Mouse (Mus musculus): ENCODE data around the gene Elof1. TPM values are rescaled to one million over a fixed set of nuclear protein-coding genes. Genes with fewer than 3 reads are reported as not detected.
A peak's percentile ranks its signal among the peaks of the same experiment; 100 is the strongest.

Elof1 gene
- polyA plus RNA-seq, 1 experiment from 2014 or later = 183 TPM

DNA sequence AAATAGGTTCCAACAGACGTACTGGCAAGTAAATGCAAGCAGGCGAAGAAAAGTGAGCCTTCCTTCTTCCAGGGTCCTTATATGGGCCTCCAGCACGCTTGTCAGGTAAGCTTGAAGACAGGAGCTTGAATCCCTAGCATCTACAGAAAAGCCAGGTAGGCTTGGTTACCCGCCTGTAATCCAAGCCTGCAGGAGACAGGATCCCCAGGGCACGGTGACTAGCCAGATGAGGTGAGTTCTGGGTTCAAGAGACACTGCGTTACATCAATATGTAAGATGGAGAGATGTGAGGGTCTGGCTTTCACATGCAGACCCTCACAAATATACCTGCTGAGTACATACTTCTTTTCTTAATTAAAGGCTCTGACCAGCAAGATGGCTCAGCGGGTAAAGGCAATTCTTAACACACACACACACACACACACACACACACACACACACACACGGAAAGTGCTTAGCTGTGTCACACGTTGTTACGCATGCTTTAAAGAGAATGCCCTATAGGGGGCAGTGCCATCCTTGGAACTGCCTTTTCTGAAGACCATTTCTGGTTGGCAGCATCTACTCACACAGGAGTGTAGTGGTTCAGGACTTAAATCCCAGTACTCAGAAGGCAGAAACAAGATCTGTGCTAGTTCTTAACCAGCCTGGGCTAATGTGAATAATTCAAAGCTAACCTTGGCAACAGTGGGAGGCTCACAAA lies 933 bp upstream of the Elof1 start:
- peaks cover 28% of the 10 kb centered on the region for H3K4me1 ChIP-seq
- WGBS = 40% methylated on average over 10 of the region's 10 CpGs
- H3K36me3 ChIP-seq = peaks cover 10% of the 10 kb centered on the region
- H3K27ac ChIP-seq (replicated peaks) = peak overlapping the region; percentile 81; the same call in 1 of the 2 replicates
- no peaks in the 10 kb centered on the region for H3K9me3 ChIP-seq (replicated peaks)
- peak; percentile 6; the same call in 1 of the 2 replicates for ATAC-seq (ENCODE audit: low FRiP score)
- peak overlapping the region; percentile 71 for H3K9ac ChIP-seq (replicated peaks)
- peaks cover 6% of the 10 kb centered on the region; the same call in 1 of the 2 replicates for H3K27me3 ChIP-seq (replicated peaks)
- peak overlapping the region; percentile 94 for H3K4me3 ChIP-seq (replicated peaks)
- H3K4me2 ChIP-seq = peak overlapping the region; percentile 85

DNA sequence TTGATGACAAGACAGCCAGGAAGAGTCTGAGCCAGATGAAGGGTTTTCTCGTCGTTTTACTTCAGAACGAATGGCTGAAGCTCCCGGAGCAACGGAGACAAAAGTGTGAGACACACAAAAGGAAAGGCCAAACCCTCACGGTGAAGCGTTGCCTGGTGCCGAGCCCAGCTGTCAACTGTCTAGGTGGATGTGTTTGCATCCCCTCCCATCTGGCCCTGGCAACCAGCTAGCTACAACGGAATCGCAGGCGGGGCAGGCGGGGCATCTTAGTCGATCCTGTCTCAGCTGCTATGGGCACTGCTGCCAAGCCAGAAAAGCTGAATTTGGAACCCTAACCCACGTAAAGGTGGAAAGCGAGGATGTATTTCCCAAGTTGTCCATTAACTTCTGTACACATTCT lies 886 bp downstream of the Elof1 start:
- no peak for ATAC-seq (ENCODE audit: low FRiP score)
- Histone ChIP-seq H3K4me2 (peak overlapping the region; percentile 85), H3K36me3 (peaks cover 28% of the 10 kb centered on the region), H3K9ac (replicated peaks) (peak overlapping the region; percentile 89), H3K4me3 (replicated peaks) (peak overlapping the region; percentile 94), H3K9me3 (replicated peaks) (no peaks in the 10 kb centered on the region), H3K27me3 (replicated peaks) (no peaks in the 10 kb centered on the region), H3K27ac (replicated peaks) (peak overlapping the region; percentile 79; the same call in 1 of the 2 replicates), H3K4me1 (peaks cover 28% of the 10 kb centered on the region)
- 13% methylated on average over 15 of the region's 15 CpGs for WGBS

DNA sequence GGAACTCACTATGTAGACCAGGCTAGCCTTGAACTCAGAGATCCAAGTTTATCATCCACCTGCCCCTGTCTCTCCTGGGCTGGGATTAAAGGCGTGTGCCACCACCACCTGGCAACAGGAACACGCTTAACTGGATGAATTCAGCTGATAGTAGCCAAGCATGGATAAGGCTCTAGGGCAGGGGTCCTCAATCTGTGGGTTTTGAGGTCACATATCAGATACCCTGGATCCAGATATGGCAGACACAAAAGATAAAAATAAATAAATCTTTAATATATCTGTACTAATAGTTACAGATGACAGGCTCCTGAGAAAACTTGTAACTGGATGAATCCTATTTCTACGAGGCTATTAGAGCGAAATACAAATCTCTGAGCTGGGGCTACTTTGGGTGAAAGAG lies 1.3 kb downstream of the Elof1 start:
- Histone ChIP-seq H3K36me3 (peaks cover 31% of the 10 kb centered on the region), H3K27me3 (replicated peaks) (no peaks in the 10 kb centered on the region), H3K9ac (replicated peaks) (peak overlapping the region; percentile 89), H3K4me1 (peaks cover 28% of the 10 kb centered on the region), H3K4me2 (peak overlapping the region; percentile 85), H3K4me3 (replicated peaks) (peak overlapping the region; percentile 94), H3K9me3 (replicated peaks) (no peaks in the 10 kb centered on the region), H3K27ac (replicated peaks) (peak overlapping the region; percentile 79; the same call in 1 of the 2 replicates)
- no peak for ATAC-seq (ENCODE audit: low FRiP score)
- 87% methylated on average over 4 of the region's 4 CpGs for WGBS

DNA sequence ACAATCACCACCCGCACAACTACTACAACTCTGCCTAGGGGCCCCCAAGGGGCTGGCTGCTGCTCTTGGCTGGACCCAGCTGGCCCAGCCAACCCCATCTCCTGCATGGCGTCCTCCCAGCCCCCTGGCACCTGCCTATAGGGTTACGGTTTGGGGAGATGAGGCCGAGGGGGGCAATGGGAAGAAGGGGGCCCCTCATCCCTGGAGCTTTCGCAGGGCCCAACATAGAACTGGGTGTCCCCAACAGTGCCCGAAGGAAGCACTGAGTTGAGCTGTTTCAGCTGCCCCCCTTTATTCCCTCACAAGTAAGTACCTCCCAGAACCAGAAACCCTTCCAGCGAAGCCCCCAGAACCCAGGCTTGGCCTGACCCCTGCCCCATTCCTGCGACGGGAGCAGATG lies 8.8 kb downstream of the Elof1 start:
- no peaks in the 10 kb centered on the region for H3K27me3 ChIP-seq (replicated peaks)
- H3K9me3 ChIP-seq (replicated peaks) = no peaks in the 10 kb centered on the region
- ATAC-seq (ENCODE audit: low FRiP score) = no peak
- peaks cover 34% of the 10 kb centered on the region for H3K36me3 ChIP-seq
- no peak overlapping the region for H3K4me3 ChIP-seq (replicated peaks)
- 94% methylated on average over 9 of the region's 9 CpGs for WGBS
- no peak overlapping the region for H3K27ac ChIP-seq (replicated peaks)
- H3K9ac ChIP-seq (replicated peaks) = no peak overlapping the region
- no peak overlapping the region for H3K4me2 ChIP-seq
- no peaks in the 10 kb centered on the region for H3K4me1 ChIP-seq

DNA sequence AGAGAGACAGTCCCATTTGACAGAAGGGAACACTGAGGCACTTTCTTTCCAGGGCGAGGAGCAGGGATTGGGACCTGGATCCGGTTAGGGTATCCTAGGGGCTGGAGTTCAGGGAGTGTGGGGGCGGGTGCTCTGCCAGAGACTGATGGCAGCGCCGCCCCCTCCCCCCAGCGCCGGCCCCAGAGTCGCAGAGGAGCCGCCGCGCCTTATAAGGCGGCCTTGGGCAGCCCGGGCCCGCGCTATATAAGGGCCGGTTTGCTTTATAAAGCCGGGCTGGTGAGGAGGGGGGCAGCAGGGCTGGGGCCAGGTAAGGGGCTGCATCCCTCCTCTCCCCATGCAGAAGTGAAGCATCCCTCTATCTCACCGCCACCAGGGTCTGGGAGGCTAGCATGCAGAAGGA lies 17.1 kb downstream of the Elof1 start:
- H3K36me3 ChIP-seq = no peaks in the 10 kb centered on the region
- no peak overlapping the region for H3K4me2 ChIP-seq
- H3K27me3 ChIP-seq (replicated peaks) = peaks cover 48% of the 10 kb centered on the region
- no peak for ATAC-seq (ENCODE audit: low FRiP score)
- 4% methylated on average over 18 of the region's 18 CpGs for WGBS
- H3K9ac ChIP-seq (replicated peaks) = no peak overlapping the region
- no peak overlapping the region for H3K4me3 ChIP-seq (replicated peaks)
- H3K9me3 ChIP-seq (replicated peaks) = no peaks in the 10 kb centered on the region
- H3K4me1 ChIP-seq = peaks cover 13% of the 10 kb centered on the region
- H3K27ac ChIP-seq (replicated peaks) = no peak overlapping the region

DNA sequence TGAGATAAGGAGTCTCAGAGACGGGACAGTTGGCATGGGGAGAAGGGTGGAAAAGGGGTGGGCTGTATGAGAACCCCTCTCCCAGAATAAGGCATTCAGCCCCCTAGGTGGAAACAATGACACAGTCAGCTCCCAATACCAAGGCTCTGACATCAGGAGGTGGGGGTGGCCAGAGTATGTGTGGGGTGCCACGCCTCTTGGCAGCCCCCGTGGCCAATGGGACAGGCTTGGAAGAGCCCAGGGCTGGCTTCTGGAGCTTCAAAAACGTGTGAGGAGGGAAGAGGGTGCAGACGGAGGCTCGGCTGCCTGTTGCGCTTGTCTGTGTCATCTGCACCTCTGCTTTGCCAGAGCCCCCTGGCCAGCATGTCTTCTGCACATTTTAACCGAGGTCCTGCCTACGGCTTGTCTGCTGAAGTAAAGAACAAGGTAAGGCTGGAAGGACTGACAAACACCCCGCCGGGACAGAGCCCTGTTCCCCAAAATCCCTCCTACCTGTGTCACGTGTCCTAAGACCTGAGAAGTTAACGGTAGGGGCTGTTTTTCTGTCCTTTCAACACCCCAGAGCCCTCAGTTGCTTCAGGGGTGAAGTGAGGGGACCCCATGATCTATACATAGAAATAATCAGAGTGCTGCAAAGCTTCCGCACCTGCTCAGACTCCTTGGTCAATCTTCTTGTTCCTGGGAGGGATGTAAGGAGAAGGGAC lies 17.8 kb downstream of the Elof1 start, which contains the start of gene Cnn1:
Gene Cnn1 (plus strand): TSS at position 224 of the 704 bp plus-strand sequence.
- ATAC-seq (ENCODE audit: low FRiP score) = no peak
- no peaks in the 10 kb centered on the region for H3K9me3 ChIP-seq (replicated peaks)
- H3K36me3 ChIP-seq = no peaks in the 10 kb centered on the region
- H3K27ac ChIP-seq (replicated peaks) = no peak within 1 kb of the TSS
- H3K4me1 ChIP-seq = peaks cover 13% of the 10 kb centered on the region
- no peak within 1 kb of the TSS; the same call in 1 of the 2 replicates for H3K4me2 ChIP-seq
- no peak within 1 kb of the TSS for H3K9ac ChIP-seq (replicated peaks)
- H3K27me3 ChIP-seq (replicated peaks) = peaks cover 48% of the 10 kb centered on the region
- 5% methylated on average over 14 of the region's 14 CpGs for WGBS
- no peak within 1 kb of the TSS for H3K4me3 ChIP-seq (replicated peaks)

DNA sequence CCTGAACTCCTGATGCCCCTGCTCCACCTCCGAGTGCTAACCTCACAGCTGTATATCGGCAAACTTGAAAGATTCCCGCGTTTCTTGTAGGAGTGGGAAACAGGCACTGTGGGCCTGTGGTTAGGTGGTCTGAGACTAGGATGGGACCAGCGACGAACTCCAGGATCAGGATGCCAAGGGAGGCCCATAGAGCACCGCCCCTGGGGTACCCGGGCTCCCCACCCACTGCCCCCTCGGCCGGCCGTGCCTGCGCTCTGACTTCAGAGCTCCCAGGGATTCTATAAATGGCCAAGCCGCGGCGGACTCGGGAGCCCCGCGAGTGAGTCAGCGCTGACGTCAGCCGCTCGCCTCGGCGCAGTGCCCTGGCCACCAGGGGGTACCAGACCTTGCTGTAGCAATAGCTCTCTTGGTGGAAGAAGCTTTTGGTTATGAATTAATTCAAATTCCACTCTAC lies 21.1 kb downstream of the Elof1 start:
- Histone ChIP-seq H3K4me1 (peaks cover 13% of the 10 kb centered on the region), H3K4me2 (peak overlapping the region; percentile 68), H3K9ac (replicated peaks) (peak overlapping the region; percentile 36; the same call in 1 of the 2 replicates), H3K36me3 (no peaks in the 10 kb centered on the region), H3K27ac (replicated peaks) (no peak overlapping the region), H3K27me3 (replicated peaks) (peaks cover 38% of the 10 kb centered on the region), H3K4me3 (replicated peaks) (peak overlapping the region; percentile 36), H3K9me3 (replicated peaks) (no peaks in the 10 kb centered on the region)
- 2% methylated on average over 24 of the region's 24 CpGs for WGBS
- ATAC-seq (ENCODE audit: low FRiP score) = peak; percentile 63

DNA sequence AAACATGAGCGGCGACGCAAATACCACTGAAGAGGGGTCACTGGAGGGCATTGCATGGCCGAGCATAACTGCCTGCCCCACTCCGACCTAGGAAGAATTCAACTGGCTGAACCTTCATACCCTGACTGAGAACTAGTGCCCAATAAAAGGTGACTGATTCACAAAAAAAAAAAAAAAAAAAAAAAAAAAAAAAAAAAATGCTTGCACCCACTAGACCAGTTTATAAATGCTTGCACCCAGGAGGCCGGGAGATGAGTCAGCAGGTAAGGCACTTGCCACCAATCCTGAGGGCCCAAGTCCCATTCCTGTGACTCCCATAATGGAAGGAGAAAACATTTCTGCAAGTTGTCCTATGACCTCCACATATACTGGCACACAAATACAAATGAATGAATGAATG lies 24.2 kb downstream of the Elof1 start:
- Histone ChIP-seq H3K36me3 (no peaks in the 10 kb centered on the region), H3K4me1 (peaks cover 6% of the 10 kb centered on the region), H3K27me3 (replicated peaks) (peaks cover 8% of the 10 kb centered on the region), H3K4me3 (replicated peaks) (no peak overlapping the region), H3K4me2 (no peak overlapping the region), H3K9ac (replicated peaks) (no peak overlapping the region), H3K9me3 (replicated peaks) (no peaks in the 10 kb centered on the region), H3K27ac (replicated peaks) (no peak overlapping the region)
- WGBS = 92% methylated on average over 6 of the region's 6 CpGs
- ATAC-seq (ENCODE audit: low FRiP score) = no peak

DNA sequence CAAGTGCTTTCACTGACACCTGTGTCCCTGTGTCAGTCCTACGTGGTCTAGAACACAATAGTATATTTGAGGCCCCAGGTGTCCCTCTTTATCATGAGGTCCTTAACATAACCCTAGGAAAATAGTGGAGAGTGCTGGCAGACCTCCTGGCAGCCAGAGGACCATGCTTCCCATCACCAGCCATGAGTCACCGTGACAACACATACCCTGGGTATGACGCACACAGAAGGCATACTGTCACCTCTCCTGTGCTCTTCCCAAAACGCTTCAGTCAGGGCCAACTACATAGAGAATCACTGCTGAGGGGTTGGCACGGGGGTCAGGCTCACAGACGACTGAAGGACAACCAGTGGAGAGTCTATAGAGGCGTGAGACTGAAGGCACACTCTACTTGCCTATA lies 27.0 kb downstream of the Elof1 start:
- Histone ChIP-seq H3K36me3 (no peaks in the 10 kb centered on the region), H3K9me3 (replicated peaks) (no peaks in the 10 kb centered on the region), H3K4me2 (no peak overlapping the region), H3K4me1 (peaks cover 11% of the 10 kb centered on the region), H3K27ac (replicated peaks) (no peak overlapping the region), H3K4me3 (replicated peaks) (no peak overlapping the region), H3K9ac (replicated peaks) (no peak overlapping the region), H3K27me3 (replicated peaks) (peaks cover 3% of the 10 kb centered on the region; the same call in 1 of the 2 replicates)
- no peak for ATAC-seq (ENCODE audit: low FRiP score)
- 89% methylated on average over 7 of the region's 7 CpGs for WGBS

DNA sequence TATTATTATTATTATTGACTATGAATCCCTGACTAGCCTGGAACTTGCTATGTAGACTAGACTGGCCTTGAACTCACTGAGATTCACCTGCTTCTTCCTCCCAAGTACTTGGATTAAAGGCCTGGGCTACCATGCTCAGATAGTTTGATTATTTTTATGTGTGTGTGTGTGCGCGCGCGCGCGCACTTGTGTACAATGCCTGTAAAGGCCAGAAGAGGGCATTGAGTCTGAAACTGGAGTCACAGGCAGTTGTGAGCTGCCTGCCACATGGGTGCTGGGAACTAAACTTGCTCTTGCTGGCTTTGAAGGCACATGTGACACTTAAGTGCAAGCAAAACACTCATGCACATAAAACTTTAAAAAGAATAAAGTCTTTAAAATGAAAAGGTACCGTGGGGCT lies 27.7 kb downstream of the Elof1 start:
- Histone ChIP-seq H3K9ac (replicated peaks) (no peak overlapping the region), H3K27ac (replicated peaks) (no peak overlapping the region), H3K4me1 (peaks cover 17% of the 10 kb centered on the region), H3K4me2 (no peak overlapping the region), H3K36me3 (no peaks in the 10 kb centered on the region), H3K4me3 (replicated peaks) (no peak overlapping the region), H3K27me3 (replicated peaks) (peaks cover 3% of the 10 kb centered on the region; the same call in 1 of the 2 replicates), H3K9me3 (replicated peaks) (no peaks in the 10 kb centered on the region)
- WGBS = 98% methylated on average over 7 of the region's 7 CpGs
- ATAC-seq (ENCODE audit: low FRiP score) = no peak

DNA sequence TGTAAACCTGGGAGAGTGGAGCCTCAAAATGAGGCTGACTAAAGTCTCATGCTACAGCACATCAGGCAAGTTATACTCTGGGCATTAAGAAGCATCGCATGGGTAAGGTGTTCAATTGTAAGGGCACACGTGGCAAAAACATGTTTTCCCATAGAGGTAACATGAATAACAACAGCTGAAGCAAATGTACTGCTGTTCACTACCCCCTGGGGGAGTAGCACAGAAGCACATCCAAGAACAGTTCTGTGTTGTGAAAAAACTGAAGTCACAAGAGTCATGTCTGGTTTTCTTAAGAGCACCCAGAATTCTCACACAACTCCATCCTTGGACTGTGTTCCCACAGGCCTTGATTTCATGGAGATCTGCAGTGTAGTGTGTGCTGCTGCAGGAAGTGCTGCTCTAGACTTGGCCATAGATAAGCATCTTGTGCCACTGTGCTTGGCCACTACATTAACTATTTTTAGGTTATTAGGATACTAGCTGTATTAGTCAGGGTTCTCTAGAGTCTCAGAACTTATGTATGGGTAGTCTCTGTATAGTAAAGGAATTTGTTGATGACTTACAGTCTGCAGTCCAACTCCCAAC lies 29.8 kb downstream of the Elof1 start:
- Histone ChIP-seq H3K9me3 (replicated peaks) (no peaks in the 10 kb centered on the region), H3K4me1 (peaks cover 27% of the 10 kb centered on the region), H3K4me3 (replicated peaks) (no peak overlapping the region), H3K4me2 (no peak overlapping the region), H3K27me3 (replicated peaks) (no peaks in the 10 kb centered on the region), H3K27ac (replicated peaks) (no peak overlapping the region), H3K9ac (replicated peaks) (no peak overlapping the region), H3K36me3 (peaks cover 5% of the 10 kb centered on the region; the same call in 1 of the 2 replicates)
- WGBS = 85% methylated on average over 2 of the region's 2 CpGs
- no peak for ATAC-seq (ENCODE audit: low FRiP score)
